Mouse (Mus musculus) frontal cortex, adult 2 months (tissue): ENCODE results near the gene Pbx1. TPM values are rescaled to one million over a fixed set of nuclear protein-coding genes. Genes with fewer than 3 reads are reported as not detected.
A peak's percentile ranks its signal among the peaks of the same experiment; 100 is the strongest.

Experiments used
- DNase-seq, 2 experiments: peaks; one replicate each; pipeline ENCODE4 v3.0.0; 2022; ENCODE audit warnings: low spot score in 1 of 2; ENCODE audit errors: extremely low spot score in 1 of 2
- polyA plus RNA-seq: library from polyadenylated mRNA; depleted of rRNA; stranded (reverse); fragments of >200 nt; gene quantifications from 2 replicates; pipeline ENCODE4 v1.2.3, GENCODE M21; 2012

Gene Pbx1
- polyA plus RNA-seq, 1 experiment: 130 TPM

GRCm38 (mm10) chr1:168426281-168426680, 5.8 kb downstream of the Pbx1 start:
- no peak for DNase-seq

GRCm38 (mm10) chr1:168425017-168425705, 6.9 kb downstream of the Pbx1 start:
- DNase-seq: no peak

DNA sequence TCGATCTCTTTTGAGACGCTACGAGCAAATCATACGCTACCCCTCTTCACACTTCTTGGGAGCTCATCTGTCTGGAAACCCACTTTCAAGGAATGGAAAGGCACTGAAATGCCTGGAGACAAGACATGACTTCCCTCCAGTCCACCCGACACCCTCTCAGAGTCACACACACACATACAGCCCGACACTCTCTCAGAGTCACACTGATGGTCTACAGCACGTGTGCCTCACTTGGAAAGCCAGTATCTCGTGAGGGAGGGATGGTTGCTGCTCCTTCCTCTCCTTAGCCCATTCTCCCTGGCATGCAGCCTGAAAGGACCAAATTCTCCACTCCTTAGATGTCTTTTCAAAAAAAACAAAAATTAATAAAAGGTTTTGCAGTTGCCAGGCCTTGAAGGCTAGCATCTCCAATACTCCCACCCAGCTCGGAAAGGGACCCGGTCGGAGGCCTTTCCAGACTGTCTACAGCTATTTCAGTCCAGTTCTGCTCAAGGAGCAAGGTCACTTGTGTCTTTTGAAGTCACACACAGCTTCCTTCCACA, 8.6 kb downstream of the Pbx1 start:
- DNase-seq: no peak

DNA sequence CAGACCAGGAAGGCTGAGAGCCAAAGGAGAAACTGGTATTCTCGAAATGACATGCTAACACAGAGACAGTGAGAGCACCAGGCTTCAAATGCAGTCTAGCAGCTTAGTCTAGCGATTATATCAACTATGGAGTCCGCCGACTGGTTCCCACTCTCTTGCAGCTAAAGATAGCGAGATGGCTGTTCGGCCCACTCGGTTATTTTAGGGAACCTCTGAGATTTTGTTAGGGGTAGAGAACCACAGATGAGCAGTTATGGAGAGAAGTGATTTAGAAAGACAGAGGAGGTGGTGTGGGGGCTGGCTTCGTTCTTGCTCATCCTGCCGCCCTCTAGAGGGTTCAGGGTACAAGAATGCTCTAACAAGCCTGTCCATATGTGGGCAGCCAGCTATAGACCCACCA, 13.2 kb downstream of the Pbx1 start:
- DNase-seq: peak; percentile 86 to 90

DNA sequence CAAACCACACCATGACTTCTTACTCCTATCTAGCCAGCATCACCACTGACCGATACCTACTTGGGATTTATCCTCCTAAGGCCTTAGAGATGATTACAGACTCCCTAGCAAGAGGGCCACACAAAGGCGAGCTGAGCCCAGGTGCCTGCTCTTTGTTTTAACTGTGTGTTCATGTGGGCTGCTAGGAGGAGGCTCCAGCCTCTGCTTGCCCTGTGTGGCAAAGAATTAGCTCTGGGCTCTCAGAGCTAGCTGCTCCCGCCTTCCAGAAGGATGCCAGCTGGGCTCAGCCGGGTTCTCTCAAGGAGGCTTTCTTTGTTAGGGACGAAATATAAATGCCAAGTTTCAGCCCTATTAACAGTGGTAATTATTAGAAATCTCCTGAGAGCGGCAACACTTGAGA, 14.4 kb downstream of the Pbx1 start:
- no peak for DNase-seq

DNA sequence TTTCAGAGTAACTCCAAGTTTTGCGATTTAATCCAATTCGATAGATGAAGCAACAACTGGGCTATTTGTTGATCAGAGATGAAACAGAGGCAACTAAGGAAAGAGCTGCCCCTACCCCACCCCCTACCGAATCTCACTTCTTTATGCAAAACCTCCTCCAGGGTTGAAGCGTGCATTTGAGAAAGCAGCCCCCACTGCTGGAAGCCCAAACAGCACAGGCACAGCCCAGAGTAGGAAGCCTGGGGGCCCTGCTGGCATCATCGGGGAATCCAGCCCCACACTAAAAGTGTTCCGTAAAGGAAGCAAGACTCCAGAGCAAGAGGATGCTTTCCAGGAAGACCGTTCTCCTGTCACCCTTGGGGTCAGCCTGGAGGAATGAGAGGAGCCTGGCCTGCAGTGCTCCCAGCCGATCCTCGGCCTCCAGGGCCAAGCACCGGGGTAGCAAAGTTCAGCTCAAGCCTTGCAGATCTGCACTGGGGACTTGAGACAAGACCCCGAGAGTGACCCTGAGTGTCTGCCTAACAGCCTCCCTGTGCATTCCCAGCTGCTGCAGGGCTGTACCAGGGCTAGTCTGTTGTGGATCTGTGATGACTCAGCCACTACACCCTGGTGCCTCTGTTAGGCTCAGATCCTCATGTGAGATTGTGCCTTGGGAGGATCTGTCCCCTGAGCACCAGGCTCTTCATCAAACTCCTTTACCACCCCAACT, 15.2 kb downstream of the Pbx1 start:
- DNase-seq: no peak

DNA sequence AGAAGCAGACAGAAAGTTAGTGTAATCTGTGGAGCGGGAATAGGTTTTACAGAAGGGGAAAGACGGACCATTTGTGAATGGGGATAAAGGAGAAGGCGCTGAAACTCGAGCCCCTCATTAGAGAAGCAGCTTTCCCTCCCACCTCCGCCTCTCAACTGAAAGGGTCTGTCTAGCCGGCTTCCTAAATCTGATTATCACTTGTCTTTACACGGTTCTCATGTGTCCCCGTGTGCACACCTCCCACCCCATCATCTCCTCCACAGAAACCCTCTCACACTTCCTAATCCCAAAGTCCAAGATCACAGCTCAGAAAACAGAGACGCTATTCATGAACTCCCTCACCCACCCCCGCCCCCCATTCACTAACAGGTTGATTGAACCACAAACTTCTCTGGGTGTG, 21.5 kb downstream of the Pbx1 start:
- DNase-seq: no peak

GRCm38 (mm10) chr1:168410054-168410453, 22.0 kb downstream of the Pbx1 start:
- DNase-seq: no peak

DNA sequence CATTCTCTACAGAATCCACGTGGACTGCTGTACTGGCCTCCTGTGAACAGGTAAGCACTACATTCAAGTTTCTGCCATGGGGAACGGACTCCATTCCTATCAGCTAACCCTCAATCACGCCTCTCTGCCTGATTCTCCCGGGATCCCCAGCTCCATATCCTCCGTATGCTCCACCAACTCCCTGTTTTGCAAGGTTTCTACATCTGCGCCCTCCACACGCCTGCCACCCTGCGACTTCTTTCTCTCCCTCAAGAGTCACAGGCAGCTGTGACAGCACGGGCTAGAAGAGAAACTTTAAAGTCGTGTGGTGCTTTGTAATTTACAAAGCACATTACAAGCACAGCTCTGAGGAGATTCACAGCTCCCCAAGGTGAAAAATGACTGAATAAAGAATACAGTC, 23.3 kb downstream of the Pbx1 start:
- DNase-seq: no peak

GRCm38 (mm10) chr1:168407958-168408357, 24.1 kb downstream of the Pbx1 start:
- DNase-seq: no peak

DNA sequence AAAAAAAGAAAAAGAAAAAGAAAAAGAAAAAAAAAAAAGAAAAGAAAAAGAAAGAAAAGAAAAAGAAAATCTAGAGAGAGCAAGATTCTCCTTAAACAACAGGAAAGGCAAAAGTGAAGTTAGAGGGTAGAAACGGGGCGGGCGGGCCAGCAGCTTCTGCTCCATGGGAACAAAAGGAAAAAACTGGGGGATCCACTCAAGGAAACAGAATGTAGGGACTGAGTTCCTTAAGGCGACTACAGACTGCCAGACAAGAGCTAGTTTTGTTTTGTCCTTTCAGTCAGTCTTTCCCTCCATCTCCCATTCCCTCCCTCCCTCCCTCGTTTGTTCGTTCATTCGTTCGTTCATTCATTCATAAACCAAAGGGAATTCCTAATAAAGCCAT, 25.8 kb downstream of the Pbx1 start:
- no peak for DNase-seq

- no peak for DNase-seq
Measured at GRCm38 (mm10) chr1:168405645-168406290, 26.3 kb downstream of the Pbx1 start.

DNA sequence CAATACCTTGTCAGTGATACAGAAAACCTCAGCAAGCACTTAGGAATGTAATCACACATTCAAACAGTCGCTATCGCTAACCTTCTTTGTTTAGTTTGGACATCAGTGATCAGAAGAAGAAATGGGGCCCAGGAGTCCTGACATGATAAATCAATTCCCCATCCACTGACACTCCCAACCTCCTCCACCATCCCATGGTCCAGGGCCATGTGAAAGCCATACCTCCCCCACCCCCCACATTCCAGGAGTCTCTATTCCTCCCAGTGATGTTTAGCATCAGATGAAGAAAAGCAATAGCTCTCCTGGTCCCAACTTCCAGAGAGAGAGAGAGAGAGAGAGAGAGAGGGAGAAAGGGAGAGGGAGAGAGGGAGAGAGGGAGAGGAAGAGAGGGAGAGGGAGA, 28.5 kb downstream of the Pbx1 start:
- no peak for DNase-seq

- no peak for DNase-seq
Measured at GRCm38 (mm10) chr1:168402683-168403082, 29.4 kb downstream of the Pbx1 start.

DNA sequence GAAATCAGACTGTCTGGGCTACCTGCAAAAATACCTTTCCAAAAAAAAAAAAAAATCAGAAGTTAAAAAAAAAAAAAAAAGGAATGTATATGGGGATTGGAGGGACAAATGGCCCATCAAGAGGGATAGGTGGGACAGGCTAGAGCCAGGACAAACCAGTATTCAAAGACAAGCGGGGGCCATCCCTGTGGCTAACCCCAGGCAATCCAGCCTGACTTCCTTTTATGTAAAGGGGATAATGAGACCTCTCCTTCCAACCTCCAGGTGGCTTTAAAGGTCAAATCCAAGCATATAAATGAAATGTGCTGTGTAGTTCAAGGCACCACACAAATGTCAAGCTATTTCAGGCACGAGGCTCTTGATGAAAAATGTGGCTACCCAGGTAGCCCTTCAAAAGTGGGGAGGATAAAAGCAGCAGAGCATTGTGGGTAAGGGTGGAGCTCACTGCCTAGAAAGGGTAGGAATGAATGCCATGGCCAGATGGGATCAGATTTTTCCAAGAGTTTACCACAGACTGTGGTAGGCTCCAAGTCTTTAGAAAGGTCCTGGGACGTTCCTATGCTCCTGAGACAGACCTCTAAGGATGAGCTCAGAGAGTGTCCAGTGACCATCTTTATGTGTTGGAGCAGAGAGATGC, 36.4 kb downstream of the Pbx1 start:
- DNase-seq: no peak

GRCm38 (mm10) chr1:168394535-168394934, 37.5 kb downstream of the Pbx1 start:
- DNase-seq: no peak

GRCm38 (mm10) chr1:168393456-168393855, 38.6 kb downstream of the Pbx1 start:
- no peak for DNase-seq

GRCm38 (mm10) chr1:168392500-168392853, 39.6 kb downstream of the Pbx1 start:
- no peak for DNase-seq

DNA sequence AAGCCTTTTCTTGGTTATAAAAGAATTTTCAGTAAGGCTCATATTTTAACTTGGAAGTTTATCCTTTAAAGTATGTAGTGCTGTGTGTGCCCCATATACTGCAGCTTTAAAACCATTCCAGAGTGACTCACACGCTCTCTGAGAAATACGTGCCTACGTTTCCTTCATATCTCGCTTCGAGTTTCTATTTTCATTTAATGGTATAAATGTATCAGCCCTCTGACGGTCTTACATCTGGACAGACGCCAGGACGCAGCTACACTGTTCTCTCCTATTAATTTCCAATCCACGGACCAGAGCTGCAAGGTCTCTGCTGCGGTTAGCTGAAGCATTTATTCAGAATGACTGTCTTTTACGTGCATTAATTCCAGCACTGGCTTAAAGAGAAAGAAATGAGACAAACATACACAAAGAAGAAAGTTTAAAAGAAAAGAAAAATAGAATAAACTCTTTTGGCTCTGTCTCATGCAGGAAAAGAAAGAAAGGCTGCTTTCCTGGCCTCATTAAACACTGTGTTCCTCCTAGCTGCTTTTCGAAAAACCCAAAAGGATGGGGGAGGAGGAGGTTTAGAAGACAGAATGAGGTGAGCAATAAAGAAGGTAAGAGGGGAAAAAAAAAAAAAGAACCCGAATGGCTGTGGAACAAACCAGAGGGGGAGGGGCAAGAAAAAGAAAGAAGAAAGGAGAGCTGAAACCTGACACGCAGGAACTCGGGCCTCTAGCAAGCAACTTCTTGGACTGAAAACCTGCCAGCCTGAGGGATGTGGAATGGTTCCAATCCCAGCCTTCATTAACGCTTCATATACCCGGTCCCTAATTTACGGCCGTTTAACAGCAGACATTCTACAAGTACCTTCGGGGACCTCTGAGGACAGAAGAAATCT, 40.2 kb downstream of the Pbx1 start:
- DNase-seq: peak in 1 of 2 experiments; percentile 69

DNA sequence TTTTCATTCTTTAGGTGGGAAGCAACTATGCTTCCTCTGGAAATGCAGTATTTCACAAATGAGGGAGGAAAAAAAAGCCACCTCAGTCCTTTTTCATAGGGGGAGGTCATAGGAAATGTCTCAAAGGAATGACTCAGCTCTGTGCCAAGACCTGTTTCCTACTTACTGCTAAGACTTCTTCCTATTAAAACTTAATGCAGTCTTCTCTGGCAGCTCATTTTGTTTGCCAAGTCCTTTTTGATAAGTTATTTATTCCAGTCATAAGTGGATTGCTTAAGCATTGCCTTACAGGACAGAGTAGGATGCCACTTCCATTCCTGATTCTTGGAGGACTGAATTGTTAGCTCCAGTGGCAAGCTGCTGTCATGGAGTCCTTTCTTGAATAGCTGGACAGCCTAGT, 41.3 kb downstream of the Pbx1 start:
- no peak for DNase-seq
